In genomic region chr13:59675151-59676011, GRCm38 (mm10) we compare ENCODE assay signal across 8 mouse cellular contexts. TPM values are rescaled to one million over a fixed set of nuclear protein-coding genes. Genes with fewer than 3 reads are reported as not detected.
DNase-seq lines count a peak whose midpoint lies in the region; ATAC-seq lines count a peak whose summit lies in the region.

Gene Golm1, minus strand, starts transcription at chr13:59675811.

- ATAC-seq in common myeloid progenitor, adult 5-6 weeks (replicated peaks; ENCODE audit: low read depth, poor library complexity, severe bottlenecking), result peak; percentile 17; the same call in 1 of the 2 replicates
- ATAC-seq in inflammation-experienced regulatory T-cells, adult 6 months, result peak; percentile 36
- peak; percentile 37 for ATAC-seq in megakaryocyte progenitor cell, adult 5-6 weeks (replicated peaks; ENCODE audit: poor library complexity)

- peak; percentile 50 for DNase-seq in layer of hippocampus, adult 11-12 months (ENCODE audit: low spot score)
- DNase-seq in layer of hippocampus, adult 9-10 months (ENCODE audit: low spot score), result no peak
- peak; percentile 40 to 42 for DNase-seq in gastrocnemius, postnatal 36 days
- DNase-seq in left cerebral cortex, postnatal 25 days (ENCODE audit: low spot score in 2 of 2), result peak; percentile 49 to 55
- peak; percentile 53 to 55 for DNase-seq in right cerebral cortex, postnatal 10 days (ENCODE audit: low spot score in 2 of 2)

- intact Hi-C loops in gastrocnemius, postnatal 36 days (cut with DNase I), result no loop called here
- intact Hi-C loops in left cerebral cortex, postnatal 25 days (cut with DNase I), result loop anchor here (5.0 kb wide), 1 partner anchor 52 kb away; no protein-coding TSS in a partner anchor

RNA-seq across cellular contexts. Expression of gene Golm1, which starts in this region (rescaled TPM):
- 55.6 and 58.6 TPM in 2 replicates for total RNA-seq in common myeloid progenitor, adult 5-6 weeks (2017)
- total RNA-seq in gastrocnemius, postnatal 36 days (2021), result 1 to 10 TPM; 5.9 to 6.8 TPM
- polyA plus RNA-seq in inflammation-experienced regulatory T-cells, adult 6 months (2017; shearing (Covaris generic)), result 10 to 100 TPM; 40.8 to 58.9 (median 47.8) TPM
- total RNA-seq in left cerebral cortex, postnatal 25 days (2021), result 10 to 100 TPM; 19.9 to 20.9 TPM
- total RNA-seq in megakaryocyte progenitor cell, adult 5-6 weeks (2015), result 11.8 and 14.3 TPM in 2 replicates
- total RNA-seq in megakaryocyte progenitor cell, adult 5-6 weeks (2017), result 18.5 and 26.2 TPM in 2 replicates
